Mouse (Mus musculus): Measurements from ENCODE around the gene Strada. TPM values are rescaled to one million over a fixed set of nuclear protein-coding genes. Genes with fewer than 3 reads are reported as not detected.
A peak's percentile ranks its signal among the peaks of the same experiment; 100 is the strongest.

Gene Strada
- polyA plus RNA-seq, 1 experiment: 58.2 TPM

- no peak overlapping the region for H3K27ac ChIP-seq (ENCODE audit: insufficient read depth, low read length)
- no peaks in the 10 kb centered on the region for H3K27me3 ChIP-seq (ENCODE audit: control insufficient read depth, insufficient read depth, low read length)
- peak in 1 of 2 experiments; percentile 14 for DNase-seq
- H3K4me3 ChIP-seq (replicated peaks; ENCODE audit: insufficient read depth, low read depth, low read length): no peak overlapping the region
- peaks cover 6% of the 10 kb centered on the region; the same call in 1 of the 2 replicates for H3K4me1 ChIP-seq (ENCODE audit: control insufficient read depth, insufficient read depth, low read length)
- 39% methylated on average over 4 of the region's 4 CpGs for WGBS
- TF ChIP-seq POLR2A (IDR thresholded peaks at IDR 0.05; ENCODE audit: borderline replicate concordance, insufficient read depth, low read length) (no peak), CTCF (IDR thresholded peaks at IDR 0.05; ENCODE audit: borderline replicate concordance, insufficient read depth, low read depth, low read length) (no peak)
Measured at GRCm38 (mm10) chr11:106124784-106125183, 77.2 kb downstream of the Strada start.

GRCm38 (mm10) chr11:106122736-106123135 is 79.2 kb downstream of the Strada start:
- TF ChIP-seq POLR2A (IDR thresholded peaks at IDR 0.05; ENCODE audit: borderline replicate concordance, insufficient read depth, low read length) (no peak), CTCF (IDR thresholded peaks at IDR 0.05; ENCODE audit: borderline replicate concordance, insufficient read depth, low read depth, low read length) (no peak)
- no peak overlapping the region for H3K4me3 ChIP-seq (replicated peaks; ENCODE audit: insufficient read depth, low read depth, low read length)
- no peak for DNase-seq
- H3K27ac ChIP-seq (ENCODE audit: insufficient read depth, low read length): no peak overlapping the region
- peaks cover 6% of the 10 kb centered on the region; the same call in 1 of the 2 replicates for H3K4me1 ChIP-seq (ENCODE audit: control insufficient read depth, insufficient read depth, low read length)
- WGBS: 86% methylated on average over 3 of the region's 3 CpGs
- no peaks in the 10 kb centered on the region for H3K27me3 ChIP-seq (ENCODE audit: control insufficient read depth, insufficient read depth, low read length)

- DNase-seq: no peak
- over 99% methylated on average over 5 of the region's 5 CpGs for whole genome bisulfite sequencing
- Histone ChIP-seq H3K4me1 (ENCODE audit: control insufficient read depth, insufficient read depth, low read length) (peaks cover 6% of the 10 kb centered on the region; the same call in 1 of the 2 replicates), H3K27ac (ENCODE audit: insufficient read depth, low read length) (no peak overlapping the region), H3K4me3 (replicated peaks; ENCODE audit: insufficient read depth, low read depth, low read length) (no peak overlapping the region), H3K27me3 (ENCODE audit: control insufficient read depth, insufficient read depth, low read length) (no peaks in the 10 kb centered on the region)
- TF ChIP-seq POLR2A (IDR thresholded peaks at IDR 0.05; ENCODE audit: borderline replicate concordance, insufficient read depth, low read length) (no peak), CTCF (IDR thresholded peaks at IDR 0.05; ENCODE audit: borderline replicate concordance, insufficient read depth, low read depth, low read length) (no peak)
Measured at GRCm38 (mm10) chr11:106122221-106122620, 79.7 kb downstream of the Strada start.

Other genes with a start within 250 kb of the Strada start
- gene Cyb561, start 248.8 kb downstream of the Strada start, polyA plus RNA-seq (2012; rRNA removed): 35.5 and 37.0 TPM in 2 replicates
- gene Ace, start 234.2 kb downstream of the Strada start, polyA plus RNA-seq (2012; rRNA removed): 13.6 and 19.7 TPM in 2 replicates
- not detected in 2 replicates for gene Ace3, start 207.5 kb downstream of the Strada start, polyA plus RNA-seq (2012; rRNA removed)
- gene Kcnh6, start 194.0 kb downstream of the Strada start, polyA plus RNA-seq (2012; rRNA removed): 1.3 and 1.4 TPM in 2 replicates
- gene Dcaf7, start 165.3 kb downstream of the Strada start, polyA plus RNA-seq (2012; rRNA removed): 86.9 and 89.6 TPM in 2 replicates
- gene Taco1, start 136.1 kb downstream of the Strada start, polyA plus RNA-seq (2012; rRNA removed): 14.3 and 17.7 TPM in 2 replicates
- gene Map3k3, start 117.6 kb downstream of the Strada start, polyA plus RNA-seq (2012; rRNA removed): 33.8 and 34.0 TPM in 2 replicates
- gene Gm10840, start 41.3 kb downstream of the Strada start, polyA plus RNA-seq (2012; rRNA removed): not detected in 2 replicates
- 36.1 and 41.1 TPM in 2 replicates for gene Limd2, start 41.3 kb downstream of the Strada start, polyA plus RNA-seq (2012; rRNA removed)
- 82.4 and 88.8 TPM in 2 replicates for gene Ccdc47, start 14.2 kb upstream of the Strada start, polyA plus RNA-seq (2012; rRNA removed)
- 45.4 and 45.6 TPM in 2 replicates for gene Ddx42, start 14.8 kb upstream of the Strada start, polyA plus RNA-seq (2012; rRNA removed)
- gene Ftsj3, start 53.9 kb upstream of the Strada start, polyA plus RNA-seq (2012; rRNA removed): 21.3 and 22.8 TPM in 2 replicates
- gene Psmc5, start 54.0 kb upstream of the Strada start, polyA plus RNA-seq (2012; rRNA removed): 307 and 343 TPM in 2 replicates
- 114 and 144 TPM in 2 replicates for gene Smarcd2, start 70.8 kb upstream of the Strada start, polyA plus RNA-seq (2012; rRNA removed)
- 0.36 and 0.43 TPM in 2 replicates for gene Tcam1, start 74.5 kb upstream of the Strada start, polyA plus RNA-seq (2012; rRNA removed)
- not detected in 2 replicates for gene Gh, start 99.7 kb upstream of the Strada start, polyA plus RNA-seq (2012; rRNA removed)
- 0.38 and 0.70 TPM in 2 replicates for gene Cd79b, start 112.6 kb upstream of the Strada start, polyA plus RNA-seq (2012; rRNA removed)
- 0.02 and 0.16 TPM in 2 replicates for gene Scn4a, start 151.1 kb upstream of the Strada start, polyA plus RNA-seq (2012; rRNA removed)
- 0.87 and 0.89 TPM in 2 replicates for gene Prr29, start 163.3 kb upstream of the Strada start, polyA plus RNA-seq (2012; rRNA removed)
- 6.8 and 7.0 TPM in 2 replicates for gene Icam2, start 185.9 kb upstream of the Strada start, polyA plus RNA-seq (2012; rRNA removed)

Data from cerebellum, adult 2 months (tissue).